Mouse (Mus musculus) ovary, postnatal 10 days (tissue): Measurements from ENCODE around the gene Hist1h1t.
A peak's percentile ranks its signal among the peaks of the same experiment; 100 is the strongest.
"Not testable (repeated sequence)": the region's sequence is repeated elsewhere in the genome, so short reads cannot be mapped to it uniquely, and the experiment has no call there.

Experiments
- DNase-seq: peaks from one replicate; pipeline ENCODE4 v3.0.0; 2022; ENCODE audit warnings: low spot score

Hist1h1t gene

DNA sequence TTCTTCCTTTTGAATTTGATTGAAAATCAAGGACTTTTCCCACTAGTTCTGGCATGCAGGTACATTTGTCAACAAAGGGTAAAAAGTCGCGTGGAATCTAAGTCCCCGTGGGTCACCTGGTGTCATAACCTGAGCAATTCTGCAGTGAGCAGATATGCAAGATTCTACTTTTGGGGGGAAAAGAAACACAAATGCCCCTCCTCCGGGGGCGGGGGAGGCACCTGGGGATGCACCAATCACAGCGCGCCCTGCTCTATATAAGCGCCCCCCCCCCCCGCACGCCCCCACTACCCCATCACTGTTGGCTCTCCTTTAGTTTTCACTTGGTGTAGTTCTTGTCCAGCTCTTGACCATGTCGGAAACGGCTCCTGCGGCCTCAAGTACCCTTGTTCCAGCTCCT is at the start of gene Hist1h1t:
TSS of gene Hist1h1t (plus strand) at position 301 of the 400 bp plus-strand sequence.
- no peak for DNase-seq

- no peak for DNase-seq
Measured at GRCm38 (mm10) chr13:23659636-23660366, 35.8 kb upstream of the Hist1h1t start.

GRCm38 (mm10) chr13:23662536-23662935 is 33.1 kb upstream of the Hist1h1t start:
- DNase-seq = no peak

DNA sequence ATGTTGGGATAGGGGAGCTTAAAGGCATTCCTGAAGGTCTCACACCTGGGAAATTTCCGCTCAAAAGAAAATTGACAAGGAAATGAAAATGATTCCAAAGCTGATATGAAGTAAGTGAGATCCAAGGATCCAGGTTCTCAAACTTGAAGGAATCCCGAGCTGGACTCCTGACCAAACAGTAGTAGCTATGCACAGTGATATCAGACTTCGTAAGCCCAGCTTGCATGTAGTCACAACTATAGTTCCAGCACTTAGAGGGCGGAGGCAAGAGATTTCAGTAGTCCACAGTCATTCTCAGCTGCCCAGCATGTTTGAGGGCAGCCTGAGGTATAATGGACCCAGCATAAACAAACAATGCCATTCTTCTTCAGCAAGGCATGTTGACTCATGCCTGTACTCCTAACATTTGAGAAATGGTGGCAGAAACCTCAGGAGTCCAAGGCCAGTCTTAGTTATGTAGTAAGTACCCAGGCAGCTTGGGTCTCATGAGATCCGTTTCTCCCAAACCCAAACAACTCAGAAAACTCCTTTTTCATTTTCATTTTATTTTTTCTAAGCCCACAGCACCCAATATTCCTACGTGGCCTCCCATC is 13.5 kb upstream of the Hist1h1t start:
- no peak for DNase-seq

DNA sequence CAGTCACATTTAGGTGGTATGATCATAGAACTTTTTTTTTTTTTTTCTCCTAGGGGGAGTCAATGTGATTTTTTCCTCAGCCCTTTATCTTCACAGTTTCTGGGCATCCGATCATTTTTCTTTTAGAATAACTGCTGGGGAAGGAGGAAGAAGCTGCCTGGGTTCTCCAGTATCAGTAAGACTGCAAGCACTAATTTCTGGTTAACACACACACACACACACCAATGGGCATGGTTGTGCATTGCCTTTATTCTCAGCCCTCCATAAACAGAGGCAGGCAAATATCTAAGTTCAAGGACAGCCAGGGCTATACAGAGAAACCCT is 13.0 kb upstream of the Hist1h1t start:
- DNase-seq = no peak

GRCm38 (mm10) chr13:23682947-23683754 is 12.5 kb upstream of the Hist1h1t start:
- not testable (repeated sequence) for DNase-seq

DNA sequence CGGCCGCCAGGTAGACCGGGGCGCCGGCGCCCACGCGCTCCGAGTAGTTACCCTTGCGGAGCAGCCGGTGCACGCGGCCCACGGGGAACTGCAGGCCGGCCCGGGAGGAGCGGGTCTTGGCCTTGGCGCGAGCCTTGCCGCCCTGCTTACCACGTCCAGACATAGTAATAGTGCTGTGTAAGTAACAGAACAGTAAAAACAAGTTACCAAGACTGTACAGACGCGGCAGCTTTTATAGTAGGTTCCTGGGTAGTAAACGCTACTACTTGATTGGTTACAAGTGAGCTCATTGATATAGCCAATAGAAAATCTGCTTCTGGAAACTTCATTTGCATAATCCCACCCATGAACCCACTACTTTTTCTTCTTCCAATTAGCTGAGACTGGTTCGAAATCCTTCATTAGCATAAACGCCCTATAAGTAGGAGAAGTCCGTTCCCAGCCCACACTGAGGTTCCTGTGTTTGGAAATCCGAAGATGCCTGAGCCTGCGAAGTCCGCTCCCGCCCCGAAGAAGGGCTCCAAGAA is 11.8 kb upstream of the Hist1h1t start, which contains the start of the genes Hist1h2ac and Hist1h2bc:
TSS of gene Hist1h2ac (minus strand) at position 194 of the 527 bp plus-strand sequence.
TSS of gene Hist1h2bc (plus strand) at position 445 of the 527 bp plus-strand sequence.
- peak; percentile 74 for DNase-seq

- not testable (repeated sequence) for DNase-seq
Measured at GRCm38 (mm10) chr13:23684295-23684945, 11.2 kb upstream of the Hist1h1t start.

GRCm38 (mm10) chr13:23685121-23685861 is 10.3 kb upstream of the Hist1h1t start:
- no peak for DNase-seq

DNA sequence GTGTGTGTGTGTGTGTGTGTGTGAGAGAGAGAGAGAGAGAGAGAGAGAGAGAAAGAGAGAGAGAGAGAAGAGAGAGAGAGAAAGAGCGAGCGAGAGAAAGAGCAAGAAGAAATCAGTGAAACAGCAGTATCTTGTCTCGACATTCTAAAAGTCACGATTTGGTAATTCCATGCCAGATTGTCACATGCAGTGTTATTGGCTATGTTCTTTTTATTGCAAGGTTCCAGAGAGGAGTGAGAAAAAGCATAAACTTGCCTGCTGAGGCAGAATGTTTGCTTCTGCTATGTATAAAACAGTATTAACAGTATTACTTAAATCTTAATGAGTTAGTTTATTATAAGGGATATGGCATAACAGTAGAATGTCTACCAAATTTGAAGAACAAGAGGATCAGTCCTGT is 9.6 kb upstream of the Hist1h1t start:
- DNase-seq = no peak

- DNase-seq = no peak
Measured at GRCm38 (mm10) chr13:23687181-23687580, 8.4 kb upstream of the Hist1h1t start.

DNA sequence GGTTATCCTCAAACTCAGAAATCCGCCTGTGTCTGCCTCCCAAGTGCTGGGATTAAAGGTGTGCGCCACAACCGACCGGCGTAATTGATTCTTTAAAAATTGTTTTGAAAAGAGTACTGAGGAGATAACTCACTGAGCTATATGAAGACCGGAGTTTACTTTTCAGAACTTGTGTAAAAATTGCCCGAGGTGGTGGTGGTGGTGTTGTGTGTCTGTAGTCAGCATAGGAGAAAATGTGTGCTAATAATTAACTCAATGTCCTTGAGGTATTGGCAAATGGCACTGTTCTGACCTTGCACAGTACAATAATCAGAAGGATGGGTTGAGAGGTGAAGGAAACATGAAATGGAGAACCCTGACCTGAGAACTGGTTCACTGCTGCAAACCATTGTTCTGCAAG is 7.7 kb upstream of the Hist1h1t start:
- no peak for DNase-seq

GRCm38 (mm10) chr13:23688956-23689355 is 6.7 kb upstream of the Hist1h1t start:
- no peak for DNase-seq

- no peak for DNase-seq
Measured at GRCm38 (mm10) chr13:23689459-23689858, 6.2 kb upstream of the Hist1h1t start.

DNA sequence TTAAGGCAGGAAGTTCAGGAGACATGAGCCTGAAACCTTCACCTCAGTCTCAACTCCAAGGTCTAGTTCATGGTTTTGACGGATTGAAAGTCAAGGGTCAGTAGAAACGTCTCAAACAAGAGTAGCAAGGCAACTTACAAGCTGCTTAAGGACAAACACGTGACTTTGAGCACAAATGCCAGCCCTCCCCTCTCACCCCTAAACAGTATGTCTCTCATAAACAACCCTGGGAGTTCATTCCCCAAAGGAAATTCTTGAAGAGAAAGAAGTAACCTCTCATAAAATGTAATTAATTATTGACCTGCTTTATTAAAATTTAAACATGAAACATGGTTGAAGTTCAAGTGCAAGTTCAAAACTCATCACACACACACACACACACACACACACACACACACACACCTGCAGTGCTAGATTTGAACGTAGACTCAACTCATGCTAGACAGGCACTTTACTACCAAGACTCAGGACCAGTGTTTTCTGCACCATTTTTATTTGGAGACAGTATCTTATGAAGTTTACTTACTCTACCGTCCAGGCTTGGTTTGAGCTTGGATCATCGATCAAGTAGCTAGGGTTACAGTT is 1.7 kb upstream of the Hist1h1t start:
- no peak for DNase-seq

DNA sequence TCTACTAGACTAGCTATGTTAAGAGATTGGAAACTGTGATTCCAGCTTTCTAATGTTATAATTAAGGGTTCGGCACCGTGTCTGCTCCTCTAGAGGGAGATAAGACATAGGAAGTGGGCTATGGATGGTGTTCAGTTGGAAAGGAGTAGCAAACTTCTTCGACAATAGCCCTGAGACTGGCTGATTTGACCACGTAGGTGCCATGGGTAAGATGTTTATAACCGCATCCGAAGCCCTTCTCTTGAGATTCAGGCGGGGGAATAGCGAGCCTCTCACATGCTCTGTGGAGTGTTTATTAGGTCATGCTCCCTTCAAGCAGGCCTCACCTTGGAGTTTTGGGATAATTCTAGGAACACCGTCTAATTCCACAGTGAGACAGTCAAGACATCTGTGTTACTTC is 658 bp upstream of the Hist1h1t start:
- DNase-seq = no peak

- DNase-seq = no peak
Measured at GRCm38 (mm10) chr13:23696061-23696474, 454 bp downstream of the Hist1h1t start.

DNA sequence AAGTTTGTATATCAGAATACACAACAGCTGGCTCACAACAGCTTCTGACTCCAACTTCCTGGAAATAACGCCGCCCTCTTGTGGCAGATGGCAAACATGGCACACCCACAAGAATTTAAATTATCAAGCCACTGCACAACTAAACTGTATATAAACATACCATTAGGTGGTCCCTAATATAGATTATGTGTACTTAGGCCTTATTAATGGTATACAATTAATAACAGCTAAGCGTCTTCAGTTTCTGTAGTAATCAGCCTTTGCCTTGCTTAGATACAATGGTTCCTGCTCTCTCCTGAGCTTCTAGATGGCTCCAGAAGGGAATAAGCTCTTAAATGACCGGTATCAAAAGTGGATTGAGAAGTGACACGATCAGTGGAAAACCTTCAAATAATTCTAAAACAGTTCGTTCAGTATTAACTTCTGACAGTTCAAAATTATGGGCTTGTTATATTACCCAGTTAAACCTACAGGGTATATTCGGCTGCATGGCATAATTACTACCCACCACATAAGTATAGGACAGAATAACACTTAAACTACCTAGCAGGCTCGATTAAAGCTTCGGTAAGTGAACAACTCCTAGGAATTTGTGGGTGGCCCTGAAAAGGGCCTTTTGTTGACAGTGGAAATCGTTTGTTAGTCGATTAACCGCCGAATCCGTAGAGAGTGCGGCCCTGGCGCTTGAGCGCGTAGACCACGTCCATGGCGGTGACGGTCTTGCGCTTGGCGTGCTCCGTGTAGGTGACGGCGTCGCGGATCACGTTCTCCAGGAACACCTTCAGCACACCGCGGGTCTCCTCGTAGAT is 2.1 kb downstream of the Hist1h1t start:
- no peak for DNase-seq

GRCm38 (mm10) chr13:23698300-23698693 is 2.7 kb downstream of the Hist1h1t start, which contains the start of gene Hist1h4c:
Gene Hist1h4c, minus strand, starts transcription at chr13:23698454.
- DNase-seq = peak; percentile 100

GRCm38 (mm10) chr13:23698996-23699395 is 3.4 kb downstream of the Hist1h1t start:
- no peak for DNase-seq
